Mouse (Mus musculus): ENCODE results near the gene Arhgap15.

Arhgap15 gene

GRCm38 (mm10) chr2:44039522-44040203 is 291.0 kb downstream of the Arhgap15 start:
- DNase-seq: no peak

DNA sequence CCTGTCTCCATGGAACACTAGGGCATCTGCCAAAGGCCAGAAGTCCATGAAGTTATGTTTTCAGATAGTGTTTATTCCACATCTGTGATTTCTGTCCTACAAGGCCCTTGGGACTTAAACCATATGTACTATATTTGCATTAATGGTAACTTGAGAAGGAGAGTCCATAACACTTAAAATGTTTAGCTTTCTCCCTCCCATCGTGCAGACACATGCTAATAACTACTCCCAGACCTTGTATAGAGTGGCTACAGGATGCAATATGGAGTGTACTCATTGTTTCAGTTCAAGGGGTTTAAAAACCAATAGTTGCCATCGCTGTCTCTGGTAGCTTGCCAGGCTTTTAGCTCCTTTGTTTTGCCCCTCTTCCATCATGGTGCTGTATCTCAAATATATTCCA is 295.5 kb downstream of the Arhgap15 start:
- DNase-seq: no peak

DNA sequence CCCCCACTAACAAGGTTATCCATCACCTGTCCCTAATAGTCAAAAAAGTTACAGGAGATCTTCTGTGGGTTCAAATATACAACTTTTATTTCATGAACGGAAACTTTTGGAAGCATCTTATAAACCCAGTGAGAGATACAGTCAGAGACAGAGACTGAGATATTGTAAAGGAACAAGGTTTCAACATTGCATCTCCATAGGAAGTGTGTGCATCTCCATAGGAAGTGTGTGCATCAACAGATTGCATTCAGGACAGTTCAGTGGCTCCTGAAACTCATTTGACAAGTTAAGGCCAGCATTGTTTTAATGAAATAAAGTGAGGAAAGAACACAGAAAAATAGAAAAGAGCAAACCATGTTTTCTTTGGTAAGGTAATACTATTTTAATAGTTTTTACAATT is 296.0 kb downstream of the Arhgap15 start:
- no peak for DNase-seq

- no peak for DNase-seq
Measured at GRCm38 (mm10) chr2:44045231-44045630, 296.6 kb downstream of the Arhgap15 start.

- DNase-seq: no peak
Measured at GRCm38 (mm10) chr2:44060306-44060705, 311.7 kb downstream of the Arhgap15 start.

GRCm38 (mm10) chr2:44060716-44061115 is 312.1 kb downstream of the Arhgap15 start:
- no peak for DNase-seq

GRCm38 (mm10) chr2:44065067-44065466 is 316.4 kb downstream of the Arhgap15 start:
- DNase-seq: no peak

DNA sequence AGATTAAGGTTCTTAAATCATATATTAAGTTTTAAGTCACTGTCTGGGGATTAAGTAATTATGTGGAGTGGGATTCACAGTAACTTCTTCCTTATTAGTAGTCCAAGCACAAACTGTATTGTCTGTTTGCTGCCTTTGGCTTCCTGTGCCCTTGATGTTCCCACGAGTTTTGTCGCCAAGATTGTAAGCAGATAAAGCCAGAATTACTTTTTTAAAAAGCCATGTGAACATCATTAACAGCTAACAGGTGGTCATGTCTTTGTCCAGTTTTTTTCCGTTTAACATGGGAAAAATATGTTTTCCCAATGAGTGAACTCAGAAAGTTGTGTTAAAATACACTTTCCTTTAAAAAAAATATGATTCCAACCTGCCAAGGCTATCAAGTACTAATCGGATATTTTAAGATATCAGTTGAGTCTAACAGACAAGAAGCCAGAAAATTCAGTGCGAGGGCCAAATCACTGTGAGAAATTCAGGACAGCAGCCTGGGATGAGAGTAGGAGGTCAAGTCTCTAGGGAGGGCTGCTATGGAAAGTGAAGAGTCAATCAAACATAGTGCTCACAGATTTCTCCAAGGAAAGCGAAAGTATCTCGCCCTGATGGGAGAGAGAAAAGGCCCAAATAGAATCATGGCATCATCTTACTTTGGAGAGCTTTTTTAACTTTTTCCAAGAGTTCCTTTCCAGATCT is 319.7 kb downstream of the Arhgap15 start:
- peak; percentile 7 for DNase-seq

DNA sequence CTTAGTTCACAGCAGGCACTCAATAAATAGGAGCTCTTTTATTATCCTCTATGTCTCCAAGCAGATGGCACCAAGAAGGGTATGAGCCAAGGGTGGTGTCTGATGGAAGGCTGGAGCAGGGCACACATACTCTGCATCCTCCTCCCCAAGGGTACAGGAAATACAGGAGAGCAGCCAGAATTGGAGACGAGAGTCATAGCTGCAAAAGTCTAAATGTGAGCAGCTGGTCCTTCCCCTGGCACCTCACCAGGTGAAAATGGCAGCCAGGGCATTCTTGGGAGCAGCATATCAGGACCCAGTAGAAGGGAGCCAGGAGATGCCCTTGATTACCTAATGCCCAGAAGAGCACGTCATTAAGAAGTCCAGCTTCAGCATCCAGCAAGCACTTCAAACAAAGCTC is 320.3 kb downstream of the Arhgap15 start:
- DNase-seq: peak; percentile 67

GRCm38 (mm10) chr2:44076570-44076969 is 327.9 kb downstream of the Arhgap15 start:
- DNase-seq: no peak

DNA sequence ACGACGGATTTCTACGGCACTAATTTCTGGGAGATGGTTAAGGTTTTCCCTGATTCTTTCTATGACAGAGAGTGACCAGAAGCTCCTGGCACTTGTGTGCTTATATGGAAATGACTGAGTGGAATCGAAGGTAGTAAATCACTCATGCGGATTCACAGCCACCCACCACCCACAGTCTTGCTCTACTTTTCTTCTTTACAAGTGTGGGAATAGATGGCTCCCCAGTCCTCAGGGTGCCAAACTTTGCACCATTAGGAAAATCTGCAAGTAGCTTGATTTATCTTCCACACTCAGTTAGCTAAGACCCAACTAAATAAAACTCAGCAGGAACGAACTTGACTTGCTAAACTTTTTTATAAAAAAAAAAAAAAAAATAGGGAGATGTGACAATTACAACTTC is 331.9 kb downstream of the Arhgap15 start:
- DNase-seq: no peak

- DNase-seq: no peak
Measured at GRCm38 (mm10) chr2:44081241-44081640, 332.6 kb downstream of the Arhgap15 start.

DNA sequence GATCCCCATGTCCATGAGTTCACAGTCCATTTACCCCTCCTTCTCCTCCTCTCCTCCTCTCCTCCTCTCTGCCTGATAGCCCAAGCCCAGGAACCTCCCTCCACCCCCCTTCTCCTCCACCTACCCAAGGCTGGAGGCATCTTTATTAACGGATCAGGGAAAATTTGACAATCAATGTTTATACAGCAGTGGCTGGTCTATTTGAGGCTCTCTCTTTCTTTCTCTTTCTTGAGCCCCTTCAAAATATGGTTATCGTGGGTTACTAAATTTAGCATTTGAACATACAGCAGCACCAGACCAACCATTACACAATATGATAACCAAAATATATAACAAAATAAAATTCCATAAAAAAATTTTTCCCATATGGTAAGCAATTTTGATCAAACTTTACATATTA is 335.8 kb downstream of the Arhgap15 start:
- no peak for DNase-seq

DNA sequence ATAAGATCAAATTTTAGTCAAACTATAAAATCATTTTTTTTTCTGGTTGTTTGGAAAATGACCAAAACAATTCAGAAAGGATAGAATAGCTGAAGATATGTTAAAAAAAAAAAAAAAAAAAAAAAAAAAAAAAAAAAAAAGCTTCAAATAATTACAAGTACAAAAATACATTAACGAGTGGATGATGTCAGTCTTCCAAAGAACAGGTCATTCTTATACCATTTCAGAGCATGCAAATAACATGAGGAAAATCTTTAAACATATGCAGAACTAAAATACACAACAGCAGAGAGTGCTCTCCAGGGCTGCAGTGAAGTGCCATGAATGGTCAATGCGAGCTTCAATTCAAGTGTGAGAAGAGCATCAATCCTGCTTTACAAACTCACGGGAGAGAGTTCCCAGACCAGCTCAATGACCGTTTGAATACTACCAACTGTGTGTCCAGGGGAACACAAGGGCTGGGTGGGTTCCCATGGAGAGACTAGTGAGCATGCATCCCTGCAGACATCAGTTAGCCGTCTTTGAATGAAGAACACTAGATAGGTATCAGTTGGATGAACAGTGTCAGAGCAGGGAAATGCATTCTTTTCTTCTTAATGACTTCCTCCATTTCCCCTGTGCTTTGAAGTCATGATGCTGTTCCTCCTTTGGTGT is 337.9 kb downstream of the Arhgap15 start:
- DNase-seq: no peak

DNA sequence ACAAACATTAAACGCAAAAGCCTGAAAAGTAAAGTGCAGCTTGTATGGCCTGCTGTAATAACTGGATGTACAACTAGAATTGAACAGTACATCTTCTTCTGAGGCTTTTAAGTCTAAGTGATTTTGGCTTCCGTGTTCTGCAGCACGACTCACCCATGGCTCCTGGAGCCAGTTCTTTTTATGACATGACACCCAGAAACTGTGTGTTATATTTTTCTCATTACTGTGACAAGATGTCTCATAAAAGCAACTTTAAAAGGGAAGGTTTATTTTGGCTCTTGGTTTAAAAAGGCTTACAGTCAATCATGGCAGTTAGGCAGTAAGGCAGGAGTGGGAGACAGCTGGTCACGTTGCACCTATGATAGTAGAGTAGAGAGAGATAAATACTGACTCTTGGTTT is 349.9 kb downstream of the Arhgap15 start:
- no peak for DNase-seq

- no peak for DNase-seq
Measured at GRCm38 (mm10) chr2:44102351-44102750, 353.7 kb downstream of the Arhgap15 start.

GRCm38 (mm10) chr2:44103321-44103720 is 354.7 kb downstream of the Arhgap15 start:
- DNase-seq: no peak

DNA sequence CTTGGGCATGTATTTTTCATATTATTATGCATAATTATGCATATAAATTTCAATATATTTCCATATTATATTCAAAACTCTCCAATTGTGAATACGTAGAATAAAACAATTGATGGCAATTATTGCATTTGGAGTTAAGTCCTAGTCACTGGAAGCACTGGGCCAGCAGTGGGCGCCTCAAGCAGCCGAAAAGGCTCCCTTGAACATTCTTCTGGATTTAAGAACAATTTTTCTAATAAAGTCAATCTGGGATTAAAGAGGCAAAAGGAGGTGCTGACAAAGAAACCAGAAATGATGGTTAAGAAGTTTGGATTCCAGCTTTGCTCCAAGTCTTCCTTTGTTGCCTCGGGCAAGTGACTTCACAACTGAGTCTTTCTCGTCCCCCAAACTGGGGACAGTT is 355.1 kb downstream of the Arhgap15 start:
- DNase-seq: no peak

- DNase-seq: no peak
Measured at GRCm38 (mm10) chr2:44104282-44105197, 355.9 kb downstream of the Arhgap15 start.

GRCm38 (mm10) chr2:44105198-44105555 is 356.6 kb downstream of the Arhgap15 start:
- DNase-seq: no peak

- no peak for DNase-seq
Measured at GRCm38 (mm10) chr2:44106359-44106758, 357.7 kb downstream of the Arhgap15 start.

GRCm38 (mm10) chr2:44111276-44111675 is 362.7 kb downstream of the Arhgap15 start:
- no peak for DNase-seq

Measured in cerebellum, adult 9-10 months (tissue).